Mouse (Mus musculus) 416B (cell line): ENCODE data around the gene Vmn2r120.
"Not testable (repeated sequence)": the region's sequence is repeated elsewhere in the genome, so short reads cannot be mapped to it uniquely, and the experiment has no call there.

Experiments
- DNase-seq: peaks from one replicate; pipeline ENCODE4 v3.0.0; 2011; ENCODE audit warnings: low read depth

Gene Vmn2r120

DNA sequence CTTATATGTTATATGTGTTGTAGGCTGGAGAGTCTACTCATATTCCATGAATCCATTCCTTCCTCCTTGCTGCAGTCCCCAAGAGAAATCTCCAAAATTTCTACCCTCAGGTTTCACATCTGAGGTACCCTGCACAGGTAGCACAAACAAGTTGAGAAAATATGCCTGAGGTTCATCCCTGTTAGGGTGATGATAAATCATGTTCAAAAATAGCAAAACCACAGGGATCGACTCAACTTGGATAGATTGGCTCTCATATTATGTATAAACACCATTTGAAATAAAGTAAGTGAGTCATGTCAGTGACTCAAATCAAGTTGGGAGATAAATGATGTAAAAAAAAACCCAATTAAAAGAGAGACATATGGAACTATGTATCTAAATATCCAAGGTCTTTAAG is at the start of gene Vmn2r120:
Vmn2r120 (minus strand) TSS at position 101 of the 400 bp plus-strand sequence.
- no peak for DNase-seq

DNA sequence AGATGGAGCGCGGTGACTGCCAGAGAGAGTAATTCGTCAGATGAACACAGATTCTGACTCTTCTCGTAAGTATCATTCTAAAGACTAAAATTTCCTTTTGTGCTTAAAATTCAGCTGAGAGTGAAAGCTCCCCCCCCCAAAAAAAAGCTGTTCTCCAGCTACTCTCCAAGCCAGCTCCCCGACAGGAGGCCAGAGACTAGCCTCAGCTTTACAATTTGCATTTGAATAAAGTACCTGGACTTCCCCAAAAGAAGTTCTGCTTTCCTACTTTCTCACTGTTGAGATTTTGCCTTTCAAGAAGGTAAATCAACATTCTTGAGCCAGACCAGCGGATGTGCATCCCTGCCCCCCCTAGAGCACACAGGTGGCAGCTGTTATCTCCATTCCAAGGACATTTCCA is 42.0 kb upstream of the Vmn2r120 start:
- DNase-seq = not testable (repeated sequence)

DNA sequence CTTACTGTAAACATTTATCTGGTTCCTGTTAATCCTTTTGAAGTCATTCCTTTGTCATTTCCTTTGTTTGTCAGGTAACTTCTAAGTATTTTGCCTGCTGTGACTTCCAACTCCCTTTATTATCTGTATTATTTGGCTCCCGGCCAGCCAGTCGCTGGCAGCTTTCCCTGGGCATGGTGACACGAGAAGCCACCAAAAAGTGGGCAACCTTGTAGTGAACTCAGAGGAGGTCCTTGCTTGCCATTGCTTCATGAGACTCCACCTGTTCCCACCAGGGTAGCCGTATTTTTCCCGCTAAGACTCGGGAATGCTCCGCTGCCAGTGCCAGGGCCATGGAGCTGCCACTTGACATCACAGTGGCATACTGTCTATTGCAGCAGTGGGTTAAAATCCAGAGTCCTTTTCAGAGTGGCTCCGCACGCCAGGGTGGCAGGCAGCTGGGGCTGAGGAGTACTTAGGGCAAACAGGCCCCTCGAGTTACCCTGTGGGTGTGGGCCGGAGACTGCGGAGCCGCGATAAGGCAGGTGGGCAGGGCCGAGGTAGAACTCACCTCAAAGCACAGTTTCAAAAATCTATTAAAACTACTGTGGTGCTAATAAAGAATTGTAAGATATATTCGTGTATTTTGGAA is 28.9 kb upstream of the Vmn2r120 start:
- DNase-seq = no peak
